Mouse (Mus musculus) cerebellum, adult (tissue): ENCODE measurements around the gene Zfp408.
A peak's percentile ranks its signal among the peaks of the same experiment; 100 is the strongest.

ENCODE experiments used
- ATAC-seq: cut with Nextera tagmentation; 2 replicates; pipeline ENCODE4 v1.9.2; 2017; ENCODE audit warnings: mild to moderate bottlenecking, moderate library complexity, mixed read lengths; ENCODE audit not compliant: insufficient number of reproducible peaks, low FRiP score, low TSS enrichment

Zfp408 gene

DNA sequence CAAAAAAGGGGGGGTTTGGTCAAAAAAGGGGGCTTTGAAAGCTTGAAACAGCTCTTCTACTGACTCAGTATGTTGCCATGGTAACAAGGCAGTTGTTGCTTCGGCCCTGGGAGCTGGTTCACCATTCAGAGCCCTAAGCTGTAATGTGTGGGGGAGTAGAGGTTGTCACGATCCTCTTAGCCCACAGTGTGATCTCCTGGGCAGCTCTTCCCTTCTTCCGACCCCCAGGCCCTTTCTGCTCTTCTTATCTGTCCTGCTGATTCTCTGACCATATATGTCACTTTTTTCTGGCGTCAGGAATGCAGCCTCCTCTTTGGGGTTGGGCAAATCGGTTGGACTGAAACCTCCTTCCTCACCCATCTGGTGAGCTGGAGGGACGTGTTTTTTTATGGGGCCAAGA, 3.3 kb upstream of the Zfp408 start:
- ATAC-seq, result no peak

DNA sequence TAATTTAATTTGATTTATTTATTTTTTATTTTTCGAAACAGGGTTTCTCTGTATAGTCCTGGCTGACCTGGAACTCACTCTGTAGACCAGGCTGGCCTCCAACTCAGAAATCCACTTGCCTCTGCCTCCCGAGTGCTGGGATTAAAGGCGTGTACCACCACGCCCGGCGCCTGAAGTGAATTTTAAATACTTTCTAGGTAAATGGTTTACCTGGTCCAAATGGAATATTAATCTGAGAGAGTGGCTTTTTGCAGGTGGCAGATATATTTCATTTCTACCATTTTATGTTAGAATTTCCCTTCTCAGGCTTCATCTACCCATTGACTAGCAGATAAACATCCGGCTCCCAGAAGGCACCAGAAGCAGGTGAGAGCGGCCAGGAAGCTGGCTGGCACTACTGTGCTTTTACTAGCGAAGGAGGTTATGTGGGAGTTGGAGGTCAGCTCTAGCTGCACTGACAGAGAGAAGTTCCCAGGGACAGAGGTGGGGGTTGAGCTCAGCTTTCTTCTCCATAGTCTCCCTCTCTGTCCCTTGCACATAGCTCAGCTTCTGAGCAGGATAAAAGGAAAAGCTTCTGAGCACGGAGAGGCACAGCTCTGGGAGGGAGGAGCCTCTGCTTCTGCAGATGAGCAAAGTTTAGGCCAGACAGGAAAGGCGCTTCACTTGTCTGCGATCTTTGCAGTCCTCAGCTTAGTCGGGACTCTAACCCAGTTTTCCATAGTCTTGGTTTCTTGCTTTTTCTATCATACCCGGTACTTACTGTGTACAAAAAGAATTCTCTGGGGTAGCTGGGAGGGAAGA, 2.1 kb upstream of the Zfp408 start:
- no peak for ATAC-seq

DNA sequence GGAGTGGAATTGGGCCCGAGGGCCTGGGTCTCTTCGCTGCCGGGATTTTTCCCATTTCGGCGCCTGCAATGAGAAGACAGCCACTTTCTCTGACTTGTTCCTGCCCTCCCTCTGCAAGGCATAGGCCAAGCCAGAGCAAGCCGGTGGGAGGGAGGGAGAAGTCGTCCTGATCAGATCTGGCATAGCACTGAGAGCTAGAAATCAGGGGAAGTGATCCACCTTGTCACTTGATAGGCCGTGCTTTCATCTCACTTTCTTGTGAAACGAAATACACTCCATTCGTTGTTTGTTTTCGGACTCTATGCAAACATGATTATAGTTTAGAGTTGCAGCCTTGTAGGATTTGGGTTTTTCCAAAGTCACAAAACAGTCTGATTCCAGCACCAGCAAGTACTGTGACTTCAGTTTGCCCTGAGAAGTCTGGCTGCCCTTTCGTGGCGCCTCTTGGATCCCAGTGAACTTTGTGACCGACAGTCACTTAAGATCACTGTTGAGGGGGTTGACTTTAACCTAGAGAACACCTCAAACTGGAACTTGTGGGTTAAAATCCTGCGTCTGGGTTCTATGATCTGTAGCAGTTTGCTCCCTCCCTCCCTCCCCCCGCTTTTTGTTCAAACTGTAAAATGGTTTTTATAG, 887 bp upstream of the Zfp408 start:
- peak; percentile 1; the same call in 1 of the 2 replicates for ATAC-seq

DNA sequence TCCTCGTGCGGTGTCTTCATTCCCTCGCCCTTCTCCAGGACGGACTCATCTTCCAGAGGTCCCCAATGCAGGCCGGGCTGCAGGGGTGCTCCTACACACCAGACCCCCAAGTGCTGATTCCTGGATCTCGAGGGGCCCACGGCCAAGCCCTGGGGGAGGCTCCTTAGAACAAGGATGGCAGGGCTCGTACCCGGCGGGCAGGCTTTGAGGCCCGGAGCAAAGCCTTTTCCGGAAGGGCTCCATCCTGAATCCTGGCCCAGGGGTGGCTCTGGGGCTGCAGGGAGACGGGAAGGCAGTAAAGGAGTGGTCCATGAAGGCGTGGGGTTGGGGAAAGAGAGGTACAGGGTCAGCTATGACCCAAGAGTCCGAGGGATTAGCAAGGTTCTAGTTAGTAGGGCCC, 439 bp downstream of the Zfp408 start:
- ATAC-seq, result peak; percentile 24; the same call in 1 of the 2 replicates

DNA sequence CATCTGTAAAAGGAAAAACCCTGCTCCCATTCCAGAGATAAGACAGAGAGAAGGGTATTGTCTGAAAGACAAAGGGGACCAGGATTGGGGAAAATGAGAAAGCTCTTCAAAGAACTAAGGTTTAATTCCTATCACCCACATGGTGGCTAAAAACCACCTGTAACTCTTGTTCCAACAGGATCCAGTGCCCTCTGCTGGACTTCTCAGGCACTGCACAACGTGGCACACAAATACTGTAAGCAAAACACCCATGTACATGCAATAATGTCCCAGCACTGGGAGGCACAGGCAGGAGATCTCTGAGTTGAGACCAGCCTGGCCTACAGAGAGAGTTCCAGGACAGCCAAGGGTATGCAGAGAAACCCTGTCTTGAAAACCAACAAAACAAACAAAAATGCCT, 2.9 kb downstream of the Zfp408 start:
- no peak for ATAC-seq

DNA sequence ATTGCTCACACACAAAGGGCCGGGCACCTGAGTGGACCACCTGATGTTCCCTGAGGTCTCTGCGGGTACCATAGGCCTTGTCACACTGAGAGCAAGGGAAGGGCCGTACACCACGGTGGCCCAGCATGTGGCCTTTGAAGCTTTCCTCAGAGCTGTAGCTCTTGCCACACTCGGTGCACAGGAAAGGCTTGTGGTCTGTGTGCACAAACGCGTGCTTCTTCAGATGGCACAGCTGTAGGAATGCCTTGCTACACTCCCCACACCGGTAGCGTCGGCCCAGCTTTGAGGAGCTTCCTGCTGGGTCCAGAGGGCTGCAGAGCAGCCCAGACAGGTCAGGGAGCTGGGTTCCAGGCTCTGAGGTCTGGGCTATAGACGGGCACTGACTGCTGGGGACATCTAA, 3.8 kb downstream of the Zfp408 start:
- ATAC-seq, result no peak

DNA sequence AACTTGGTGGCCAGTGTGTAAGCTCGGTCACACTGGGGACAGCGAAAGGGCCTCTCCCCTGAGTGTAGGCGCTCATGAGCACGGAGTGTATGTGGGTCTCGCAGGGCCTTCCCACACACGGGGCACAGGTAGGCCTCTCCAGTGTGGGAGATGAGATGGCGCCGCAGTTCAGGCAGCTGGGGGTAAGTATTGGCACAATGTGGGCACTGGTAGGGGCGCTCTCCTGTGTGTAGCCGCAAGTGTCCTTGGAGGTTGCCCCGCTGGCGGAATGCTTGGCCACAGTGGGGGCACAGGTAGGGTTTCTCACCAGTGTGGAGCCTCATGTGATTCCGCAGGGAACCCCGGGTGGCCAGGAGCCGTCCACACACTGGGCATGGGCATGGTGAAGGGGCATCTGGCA, 4.2 kb downstream of the Zfp408 start:
- ATAC-seq, result no peak

DNA sequence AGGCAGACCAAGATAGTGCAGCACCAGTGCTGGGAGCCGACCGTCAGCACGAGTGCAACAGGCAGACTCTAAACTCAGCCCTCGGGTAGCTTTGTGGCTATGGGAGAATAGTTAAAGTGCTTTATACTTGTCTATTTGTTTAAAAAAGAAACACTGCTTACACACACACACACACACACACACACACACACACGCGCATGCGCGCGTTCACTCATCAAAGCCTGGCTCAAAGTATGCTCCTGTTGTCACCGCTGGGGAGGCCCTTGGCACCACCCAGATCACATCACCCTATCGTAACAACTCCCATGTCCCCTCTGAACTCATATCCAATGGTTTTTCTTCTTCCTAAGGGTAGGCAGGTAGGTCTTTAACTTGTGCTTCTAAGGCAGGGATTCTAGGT, 5.6 kb downstream of the Zfp408 start:
- ATAC-seq, result no peak

DNA sequence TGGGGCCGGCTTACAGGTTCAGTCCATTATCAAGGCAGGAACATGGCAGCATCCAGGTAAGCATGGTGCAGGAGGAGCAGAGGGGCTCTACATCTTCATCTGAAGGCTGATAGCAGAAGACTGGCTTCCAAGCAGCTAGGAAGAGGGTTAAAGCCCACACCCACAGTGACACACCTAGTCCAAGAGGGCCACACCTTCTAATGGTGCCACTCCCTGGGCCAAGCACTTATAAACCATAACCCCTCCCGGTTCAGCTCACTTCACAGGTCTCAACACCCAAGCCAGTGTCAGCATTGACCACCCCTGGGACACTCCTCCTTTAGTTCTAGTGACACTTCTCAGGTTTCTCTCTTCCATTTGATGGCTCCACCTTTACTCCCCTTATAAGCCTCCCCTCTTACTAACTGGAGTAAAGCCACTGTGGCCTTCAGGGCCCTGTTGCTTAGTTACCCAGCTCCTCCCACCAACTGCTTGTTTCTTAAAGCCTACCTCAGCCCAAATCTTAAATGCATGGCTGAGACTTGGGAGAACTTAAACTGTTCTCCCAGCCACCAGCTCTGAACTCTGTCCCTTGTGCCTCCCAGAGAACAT, 6.7 kb downstream of the Zfp408 start:
- no peak for ATAC-seq

DNA sequence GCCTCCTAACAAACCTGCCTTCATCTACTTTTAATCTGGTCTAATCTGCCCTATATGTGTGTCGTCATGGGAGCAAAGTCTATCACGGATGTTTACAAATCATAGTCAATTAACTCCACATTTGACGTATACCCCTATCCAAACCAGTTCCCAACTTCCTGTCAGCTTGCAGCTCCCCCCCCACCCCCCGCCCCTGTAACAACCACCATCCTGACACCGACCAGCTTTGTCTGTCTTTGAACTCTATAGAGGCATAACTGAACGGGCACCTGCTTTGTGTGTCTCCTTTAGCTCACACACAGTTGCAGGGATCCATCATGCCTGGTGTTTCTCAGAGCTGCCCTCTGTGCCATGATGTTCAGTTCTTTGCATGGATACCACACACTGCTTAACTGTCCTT, 10.7 kb downstream of the Zfp408 start:
- ATAC-seq, result no peak

DNA sequence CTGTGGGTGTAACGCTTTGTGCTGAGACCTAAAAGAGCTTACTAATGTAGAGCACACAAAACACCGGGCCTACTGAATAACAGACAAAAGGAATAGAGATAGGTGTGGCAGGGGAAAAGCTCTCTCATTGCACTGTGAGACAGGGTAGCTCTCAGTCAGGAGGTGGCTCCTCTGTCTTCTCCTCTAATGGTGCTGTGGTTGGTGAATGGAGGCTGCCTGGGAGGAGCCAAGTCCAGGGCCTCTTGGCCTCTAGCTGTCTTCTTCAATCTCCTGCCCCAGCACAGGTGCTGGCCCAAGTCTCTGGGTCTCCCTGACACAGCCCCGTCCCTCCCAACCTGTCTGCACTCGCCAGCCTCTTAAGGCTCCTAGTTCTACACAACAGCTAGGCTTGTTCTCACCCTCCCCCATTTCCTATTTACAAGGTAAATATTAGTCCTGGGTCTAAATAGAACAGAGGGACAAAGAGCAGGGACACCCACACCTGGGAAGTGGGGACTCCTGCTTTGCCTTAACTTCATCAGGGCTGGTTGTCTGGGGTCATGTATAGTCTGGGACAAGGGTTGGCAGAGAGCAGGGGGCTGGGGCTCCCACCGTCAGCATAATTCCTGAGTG, 12.8 kb downstream of the Zfp408 start:
- ATAC-seq, result no peak

DNA sequence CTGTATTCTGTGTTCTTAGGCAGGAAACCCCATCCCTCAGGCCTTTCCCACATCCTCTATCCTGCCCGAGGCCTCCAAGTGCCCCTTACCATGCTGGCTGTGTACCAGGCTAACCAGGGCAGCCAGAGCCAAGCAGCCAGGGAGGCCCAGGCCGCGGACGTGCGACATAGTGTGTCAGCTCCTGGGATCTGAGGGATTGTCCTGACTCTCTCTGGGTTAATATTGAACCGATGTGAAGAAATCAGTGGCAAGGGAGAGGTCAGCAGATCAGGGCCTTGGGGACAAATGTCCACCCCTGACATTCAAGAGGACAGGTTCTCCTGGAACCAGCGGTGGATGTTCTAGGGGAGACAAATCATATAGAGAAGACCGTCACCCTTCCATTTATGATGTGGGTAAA, 13.4 kb downstream of the Zfp408 start, which contains the start of gene F2:
F2 (minus strand) TSS at position 186 of the 400 bp plus-strand sequence.
- ATAC-seq, result no peak

DNA sequence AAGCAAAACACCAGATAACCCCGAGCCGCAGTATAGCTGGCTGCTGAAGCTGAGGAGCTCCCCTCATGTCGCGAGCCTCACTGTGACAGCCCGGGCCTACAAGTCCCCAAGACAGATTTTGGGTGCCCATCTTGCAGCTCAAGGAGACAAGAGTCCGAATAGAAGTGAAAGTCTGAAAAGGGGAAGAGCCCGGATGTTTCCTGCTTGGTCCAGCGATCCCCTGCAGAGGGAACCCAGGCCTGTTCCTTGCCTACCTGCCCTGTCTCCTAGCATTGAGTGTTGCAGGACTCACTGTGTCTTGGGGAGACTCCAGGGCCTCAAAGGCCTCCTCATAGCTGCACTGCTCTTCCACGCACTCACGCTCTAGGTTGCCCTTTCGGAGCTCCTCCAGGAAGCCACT, 14.1 kb downstream of the Zfp408 start:
- no peak for ATAC-seq

DNA sequence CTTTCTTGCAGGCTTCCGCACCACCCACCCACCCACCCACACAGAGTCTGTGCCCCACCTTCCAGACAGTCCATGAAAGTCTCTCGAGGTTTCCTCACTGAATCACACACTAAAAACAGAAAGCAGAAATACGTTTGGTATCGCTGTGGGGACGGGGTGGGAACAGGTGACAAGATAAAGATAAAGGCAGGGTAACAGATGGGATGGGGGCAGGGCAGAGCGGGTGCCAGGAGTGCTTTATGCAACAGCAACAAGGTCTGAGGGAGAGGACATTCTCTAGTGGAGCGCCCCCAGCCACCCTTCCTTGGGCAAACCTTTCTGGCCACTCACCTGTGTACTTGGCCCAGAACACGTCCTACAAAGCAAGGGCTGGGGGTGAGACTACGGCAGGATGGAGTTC, 14.8 kb downstream of the Zfp408 start:
- peak; percentile 38; the same call in 1 of the 2 replicates for ATAC-seq

DNA sequence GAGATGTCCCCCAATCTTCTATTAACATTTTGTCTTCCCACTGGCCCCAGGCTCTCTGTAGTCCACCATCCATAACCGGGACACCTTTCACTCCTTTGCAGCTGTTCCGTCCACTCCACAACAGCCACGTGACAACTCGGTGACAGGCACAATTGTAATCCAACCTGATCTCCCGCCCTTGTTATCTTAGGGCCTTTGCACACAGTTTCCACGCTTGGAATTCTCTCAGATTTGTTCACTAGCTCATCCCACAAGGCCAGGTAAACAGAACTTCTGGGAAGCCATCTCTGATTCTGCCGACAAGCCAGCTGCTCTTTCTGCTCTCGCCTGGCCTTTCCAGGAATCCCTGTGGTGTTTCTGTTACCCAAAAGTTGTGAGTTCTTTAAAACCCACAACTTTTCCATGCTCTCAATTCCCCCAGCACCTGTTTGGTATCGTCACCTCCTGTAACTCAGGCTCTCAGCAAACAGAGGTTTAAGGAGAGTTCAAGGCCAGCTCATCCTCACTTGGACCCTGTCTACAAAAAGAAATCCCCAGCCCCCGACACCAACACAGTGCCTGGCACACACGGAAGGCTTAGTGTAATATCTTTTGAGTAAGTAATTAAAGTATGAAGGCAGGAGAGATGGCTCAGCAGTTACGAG, 16.1 kb downstream of the Zfp408 start:
- ATAC-seq, result no peak

DNA sequence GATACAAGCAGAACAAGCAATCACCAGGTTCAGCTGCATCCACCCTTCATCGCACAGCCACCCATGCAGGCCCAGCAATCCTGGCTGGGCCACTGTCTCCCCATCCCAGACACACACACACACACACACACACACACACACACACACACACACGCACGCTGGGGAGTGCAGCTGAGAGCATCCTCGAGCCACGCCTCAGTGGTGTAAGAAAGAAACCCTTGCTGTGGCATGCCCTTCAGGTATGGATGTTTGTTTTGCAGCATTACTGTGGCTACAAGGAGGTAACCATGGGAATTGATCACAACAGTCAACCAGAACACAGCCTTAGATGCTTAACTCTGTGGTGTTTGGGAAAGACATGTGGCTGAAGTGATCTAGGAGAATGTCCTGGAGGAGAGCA, 17.3 kb downstream of the Zfp408 start:
- no peak for ATAC-seq

DNA sequence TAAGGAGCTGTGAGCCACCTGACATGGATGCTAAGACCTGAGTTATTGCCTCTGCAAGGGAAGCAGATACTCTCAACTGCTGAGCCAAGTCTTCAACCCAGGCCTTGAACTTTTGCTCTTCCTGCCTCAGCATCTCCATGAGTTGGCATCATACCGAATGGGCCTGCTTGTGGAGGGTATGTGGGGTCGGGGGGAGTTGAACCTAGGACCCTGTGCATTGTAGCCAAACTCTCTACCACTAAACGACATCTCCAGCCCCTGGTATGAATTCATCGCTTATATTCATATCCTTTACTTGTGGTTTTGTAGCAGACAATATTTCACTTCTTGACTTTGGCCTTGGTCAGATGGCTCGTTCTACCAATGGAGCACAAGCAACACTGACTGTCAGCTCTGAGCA, 17.8 kb downstream of the Zfp408 start:
- ATAC-seq, result no peak

DNA sequence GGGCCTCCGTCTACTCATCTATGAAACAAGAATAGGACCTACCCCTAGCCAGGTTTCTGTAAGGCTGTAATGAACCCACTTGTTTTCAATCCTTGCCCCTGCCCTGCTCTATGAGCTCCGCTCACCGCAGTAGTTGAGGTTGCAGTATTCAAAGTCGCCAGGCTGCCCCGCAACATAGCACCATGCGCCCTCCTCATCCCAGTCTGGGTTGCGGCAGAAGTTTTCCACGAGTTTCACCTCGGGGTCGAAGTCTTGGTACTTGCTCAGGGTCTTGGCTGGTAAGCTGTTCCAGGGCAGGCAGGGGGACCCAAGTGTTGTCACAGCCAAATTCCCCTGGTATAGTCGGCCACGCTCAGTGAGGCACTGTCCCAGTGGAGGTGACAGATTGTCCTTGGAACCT, 19.2 kb downstream of the Zfp408 start:
- no peak for ATAC-seq

DNA sequence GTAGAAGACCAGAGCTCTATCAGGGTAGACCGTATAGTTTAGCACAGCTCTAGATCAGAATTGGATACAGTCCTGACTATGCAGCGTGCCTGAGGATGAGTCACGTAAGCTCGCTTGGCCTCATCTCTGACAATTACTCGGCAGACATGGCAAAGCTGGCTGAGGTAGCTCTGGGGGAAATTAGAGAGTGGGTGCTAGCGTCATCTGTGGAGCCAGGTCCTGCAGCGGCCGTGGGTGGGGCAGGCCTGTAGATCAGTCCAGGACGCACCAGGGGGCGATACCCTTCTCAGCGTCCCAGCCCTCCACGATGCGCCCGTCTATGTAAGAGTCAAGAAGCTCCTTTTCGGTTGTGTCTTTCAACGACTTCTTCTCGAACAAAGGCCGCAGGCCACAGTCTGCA, 19.9 kb downstream of the Zfp408 start:
- ATAC-seq, result no peak

DNA sequence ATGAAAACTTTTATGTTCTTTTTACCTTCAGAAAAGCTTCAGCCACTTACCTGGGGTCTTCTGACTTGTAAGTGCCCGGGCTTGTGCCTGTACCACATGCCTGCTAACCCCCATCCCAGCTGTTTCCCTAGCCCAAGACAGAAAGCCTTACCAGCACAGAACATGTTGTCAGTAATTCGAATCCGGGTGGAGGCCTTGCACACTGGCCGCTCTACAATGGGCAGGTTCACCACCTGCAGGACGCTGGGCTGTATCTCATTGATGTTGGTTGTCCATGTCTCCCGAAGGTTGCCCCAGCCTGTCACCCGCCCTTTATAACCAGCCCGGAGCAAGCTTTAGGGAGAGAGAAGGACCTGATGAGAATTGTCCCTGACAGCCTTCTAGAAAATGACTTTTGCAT, 21.4 kb downstream of the Zfp408 start:
- ATAC-seq, result no peak

DNA sequence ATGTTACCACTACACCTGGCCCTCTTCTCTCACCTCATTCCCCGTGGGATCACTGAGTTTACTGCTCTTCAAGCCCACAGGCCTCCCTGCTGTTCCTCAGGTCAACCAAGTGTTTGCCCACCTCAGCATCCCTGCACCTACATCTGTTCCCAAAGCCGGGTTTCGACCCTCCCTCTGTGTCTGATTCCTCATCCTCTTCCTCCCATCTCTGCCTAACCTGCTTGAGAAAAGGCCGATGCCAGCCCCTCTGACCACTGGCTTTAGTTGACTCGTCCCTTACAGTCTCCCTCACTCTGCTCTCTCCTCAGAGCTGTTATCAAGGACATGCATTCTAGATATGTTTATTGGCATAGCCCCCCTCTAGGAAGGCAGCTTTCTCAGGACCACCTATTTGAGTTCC, 22.1 kb downstream of the Zfp408 start:
- no peak for ATAC-seq
